Mouse (Mus musculus) liver, embryonic 14.5 days (tissue): Measurements from ENCODE around the gene a. TPM values are rescaled to one million over a fixed set of nuclear protein-coding genes. Genes with fewer than 3 reads are reported as not detected.

Experiments
- ATAC-seq: fragments of 200-750 bp; cut with Nextera tagmentation; 2 replicates; pipeline ENCODE4 v1.8.0; 2017; ENCODE audit warnings: moderate number of reproducible peaks, mild to moderate bottlenecking, moderate library complexity; ENCODE audit not compliant: insufficient read depth
- DNase-seq, 3 experiments: peaks; one replicate each; pipeline ENCODE4 v3.0.0-alpha.2; 2012 to 2013; ENCODE audit warnings: low read depth in 3 of 3, low spot score in 3 of 3
- H3K27ac ChIP-seq: fragments of 300-500 bp; sonication (generic); 2 replicates; pipeline ENCODE4 v1.5.1; 2014; ENCODE audit warnings: moderate library complexity, mild to moderate bottlenecking, control low read depth, inconsistent platforms
- H3K27me3 ChIP-seq: fragments of 300-500 bp; sonication (generic); 2 replicates; pipeline ENCODE4 v1.6.1; 2014; ENCODE audit warnings: mild to moderate bottlenecking, low read length, moderate library complexity; ENCODE audit not compliant: control insufficient read depth, insufficient read depth
- H3K36me3 ChIP-seq: fragments of 300-500 bp; sonication (generic); replicated peaks from 2 replicates; pipeline ENCODE4 v1.6.1; 2014; ENCODE audit warnings: low read depth; ENCODE audit not compliant: control insufficient read depth, insufficient read depth
- H3K4me1 ChIP-seq, 2 experiments: fragments of 200-500 bp in 1 of 2; fragments of 300-500 bp in 1 of 2; sonication (generic) in 1 of 2; replicated peaks; 2 replicates each; pipeline ENCODE4 v1.6.1; 2012 to 2014; ENCODE audit warnings: antibody characterized with exemption in 1 of 2, inconsistent platforms in 1 of 2, low read length in 1 of 2; ENCODE audit not compliant: control insufficient read depth in 2 of 2, insufficient read depth in 2 of 2
- H3K4me2 ChIP-seq: fragments of 300-500 bp; sonication (generic); 2 replicates; pipeline ENCODE4 v1.6.1; 2014; ENCODE audit warnings: low read depth, mild to moderate bottlenecking, control low read depth, moderate library complexity
- H3K4me3 ChIP-seq, 2 experiments: fragments of 200-500 bp in 1 of 2; fragments of 300-500 bp in 1 of 2; sonication (generic) in 1 of 2; 2 replicates each; pipeline ENCODE4 v1.5.1; 2012 to 2014; ENCODE audit warnings: low read depth in 2 of 2, low read length in 2 of 2, mild to moderate bottlenecking in 2 of 2, control low read depth in 1 of 2, inconsistent platforms in 1 of 2, moderate library complexity in 1 of 2; ENCODE audit not compliant: insufficient read depth in 1 of 2
- H3K9ac ChIP-seq: fragments of 300-500 bp; sonication (generic); replicated peaks from 2 replicates; pipeline ENCODE4 v1.6.1; 2014; ENCODE audit warnings: mild to moderate bottlenecking, control low read depth, moderate library complexity
- H3K9me3 ChIP-seq: fragments of 300-500 bp; sonication (generic); 2 replicates; pipeline ENCODE4 v1.6.1; 2016; ENCODE audit warnings: low read length, mixed read lengths; ENCODE audit not compliant: control insufficient read depth
- CTCF ChIP-seq: IDR thresholded peaks from 2 replicates; pipeline ENCODE4 v1.5.1; 2016; ENCODE audit warnings: antibody characterized with exemption, low read depth, control low read depth
- EP300 ChIP-seq: IDR thresholded peaks from 2 replicates; pipeline ENCODE4 v1.6.1; 2016; ENCODE audit warnings: antibody characterized with exemption, low read depth
- WGBS: fragments of 180-500 bp; shearing (Covaris S2); extraction: QIAGEN DNeasy Blood & Tissue Kit; methylation state at CpG from one replicate; pipeline ENCODE4 v1.1.7; 2014; ENCODE audit not compliant: insufficient replicate concordance; 5-methylcytosine and 5-hydroxymethylcytosine counted together
- polyA plus RNA-seq, 2 experiments: library from polyadenylated mRNA; depleted of rRNA in 1 of 2; stranded (reverse) in 1 of 2; unstranded in 1 of 2; fragments of >200 nt; fragmentation: Nextera tagmentation in 1 of 2; extraction: Ambion mirVana in 1 of 2; gene quantifications; 2 replicates each; pipeline versions ENCODE4 v1.2.1 to v1.2.3; 2012 to 2014

a gene
- polyA plus RNA-seq, 2 experiments = 0.25 to 0.36 TPM

DNA sequence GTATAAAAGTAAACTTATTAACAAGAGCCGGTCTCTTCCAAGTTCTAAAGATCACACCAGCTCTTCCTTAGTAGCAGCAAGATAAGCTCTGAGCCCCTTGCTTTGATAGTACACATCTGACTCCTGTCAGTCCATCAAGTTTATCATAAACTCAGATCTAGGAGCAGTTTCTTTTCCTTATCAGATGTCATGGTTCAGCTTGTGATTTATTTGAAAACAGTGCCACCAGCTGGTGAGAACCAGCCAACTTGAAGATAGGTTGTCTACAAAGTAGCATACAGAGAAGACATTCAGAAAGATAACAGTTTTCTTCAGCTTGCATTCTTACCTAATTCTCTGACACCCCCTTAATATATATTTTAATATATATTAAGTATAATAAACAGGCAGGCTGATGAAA lies 64.2 kb downstream of the a start:
- ATAC-seq = no peak
- H3K9me3 ChIP-seq = no peaks in the 10 kb centered on the region
- H3K4me1 ChIP-seq = no peaks in the 10 kb centered on the region
- H3K36me3 ChIP-seq = peaks cover 25% of the 10 kb centered on the region
- no peak overlapping the region for H3K9ac ChIP-seq
- TF ChIP-seq CTCF = peak; percentile 39; the same call in 1 of the 2 replicates
- TF ChIP-seq EP300 = no peak
- no peaks in the 10 kb centered on the region for H3K27me3 ChIP-seq
- 97% methylated on average over 1 of the region's 1 CpGs for WGBS
- no peak overlapping the region for H3K27ac ChIP-seq
- peak; percentile 9 to 23 (median 10) for DNase-seq
- no peak overlapping the region for H3K4me2 ChIP-seq
- no peak overlapping the region for H3K4me3 ChIP-seq

- ATAC-seq (no peak), DNase-seq (no peak)
- WGBS = 92% methylated on average over 13 of the region's 13 CpGs
- H3K4me2 ChIP-seq = no peak overlapping the region
- no peak for TF ChIP-seq EP300
- TF ChIP-seq CTCF = no peak
- no peaks in the 10 kb centered on the region for H3K9me3 ChIP-seq
- no peaks in the 10 kb centered on the region for H3K27me3 ChIP-seq
- H3K27ac ChIP-seq = no peak overlapping the region
- no peak overlapping the region for H3K4me3 ChIP-seq
- no peak overlapping the region for H3K9ac ChIP-seq
- H3K36me3 ChIP-seq = peaks cover 90% of the 10 kb centered on the region
- no peaks in the 10 kb centered on the region for H3K4me1 ChIP-seq
These were observed 72.5 kb downstream of the a start for GRCm38 (mm10) chr2:154863672-154864071.

DNA sequence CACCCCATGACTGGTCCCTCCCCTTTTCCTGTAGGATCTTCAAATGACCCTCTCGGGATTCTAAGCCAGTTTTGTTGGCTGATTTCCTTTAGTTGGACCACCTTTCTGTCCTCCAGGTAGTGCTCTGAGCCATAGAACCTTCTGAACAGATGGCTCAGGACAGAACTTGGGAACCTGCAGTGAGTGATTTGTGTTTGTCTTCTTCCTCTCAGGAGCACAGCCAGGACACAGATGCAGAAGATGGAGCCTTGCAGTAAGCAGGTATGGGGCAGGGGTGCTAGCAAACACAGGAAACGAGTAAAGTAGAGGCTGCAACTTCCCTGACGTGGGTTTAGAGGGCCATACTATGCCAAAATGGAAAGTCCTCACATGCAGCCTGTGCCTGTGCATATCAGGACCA lies 74.5 kb downstream of the a start:
- Histone ChIP-seq H3K27ac (no peak overlapping the region), H3K36me3 (peaks cover 96% of the 10 kb centered on the region), H3K4me2 (no peak overlapping the region), H3K9ac (no peak overlapping the region), H3K4me3 (no peak overlapping the region), H3K27me3 (no peaks in the 10 kb centered on the region), H3K4me1 (no peaks in the 10 kb centered on the region), H3K9me3 (no peaks in the 10 kb centered on the region)
- DNase-seq (no peak), ATAC-seq (no peak)
- 76% methylated on average over 3 of the region's 3 CpGs for WGBS
- TF ChIP-seq EP300 (no peak), CTCF (no peak)

- DNase-seq (no peak), ATAC-seq (no peak)
- H3K4me1 ChIP-seq = no peaks in the 10 kb centered on the region
- H3K27ac ChIP-seq = no peak overlapping the region
- TF ChIP-seq EP300 (no peak), CTCF (no peak)
- H3K36me3 ChIP-seq = peaks cover 90% of the 10 kb centered on the region
- no peaks in the 10 kb centered on the region for H3K27me3 ChIP-seq
- WGBS = 92% methylated on average over 1 of the region's 1 CpGs
- H3K9ac ChIP-seq = no peak overlapping the region
- no peaks in the 10 kb centered on the region for H3K9me3 ChIP-seq
- H3K4me2 ChIP-seq = no peak overlapping the region
- no peak overlapping the region for H3K4me3 ChIP-seq
These were observed 76.9 kb downstream of the a start for GRCm38 (mm10) chr2:154868106-154868505.

DNA sequence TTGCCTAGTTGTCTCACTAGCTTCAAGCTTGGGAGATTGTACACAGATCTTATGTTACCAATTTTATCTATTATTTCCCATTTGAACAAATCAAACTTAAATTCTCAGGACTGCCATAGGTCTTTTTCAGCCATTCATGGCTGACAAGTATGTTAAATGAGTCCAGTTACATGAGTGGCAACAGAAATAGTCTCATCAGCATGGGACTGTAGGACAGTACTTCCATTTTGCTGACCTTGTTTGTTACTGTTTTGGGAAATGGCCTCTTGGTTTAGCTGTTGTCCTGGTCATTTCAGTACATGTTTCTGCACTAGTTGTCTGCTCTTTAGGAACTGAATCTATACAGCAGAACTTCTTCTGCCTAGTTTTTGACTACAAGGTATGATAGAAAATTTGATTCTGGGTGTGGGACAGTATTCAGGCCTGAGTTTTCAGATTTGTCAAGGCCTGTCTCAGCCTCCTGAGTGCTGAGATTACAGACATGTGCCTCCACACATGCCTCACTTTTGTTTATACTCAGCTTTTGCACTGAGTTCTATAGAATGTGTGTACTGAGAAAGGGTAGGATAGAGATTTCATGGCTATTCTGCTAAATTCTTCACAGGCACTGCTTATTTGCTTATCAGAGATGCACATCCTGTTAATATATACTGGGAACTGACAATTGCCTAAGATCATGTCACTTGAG lies 78.9 kb downstream of the a start:
- TF ChIP-seq EP300 (no peak), CTCF (no peak)
- Histone ChIP-seq H3K9ac (no peak overlapping the region), H3K4me2 (no peak overlapping the region), H3K9me3 (no peaks in the 10 kb centered on the region), H3K4me3 (no peak overlapping the region), H3K27me3 (no peaks in the 10 kb centered on the region), H3K27ac (no peak overlapping the region), H3K36me3 (peaks cover 86% of the 10 kb centered on the region), H3K4me1 (no peaks in the 10 kb centered on the region)
- no peak for DNase-seq
- no peak for ATAC-seq
